Mouse (Mus musculus): Measurements from ENCODE around the gene Eif6. TPM values are rescaled to one million over a fixed set of nuclear protein-coding genes. Genes with fewer than 3 reads are reported as not detected.

The Eif6 gene
- polyA plus RNA-seq, 1 experiment from 2014 or later, result 141 TPM

- no peak overlapping the region for H3K4me3 ChIP-seq (ENCODE audit: low read depth, low read length)
- no peak overlapping the region for H3K9ac ChIP-seq (replicated peaks; ENCODE audit: low read depth)
- peak; percentile 36; the same call in 1 of the 2 replicates for ATAC-seq
- no peaks in the 10 kb centered on the region for H3K4me1 ChIP-seq (ENCODE audit: insufficient read depth, low read depth, low read length)
- peak; percentile 73 for DNase-seq (ENCODE audit: low spot score)
- no peaks in the 10 kb centered on the region for H3K9me3 ChIP-seq (ENCODE audit: low read length)
- H3K27ac ChIP-seq (ENCODE audit: low read length), result no peak overlapping the region
- no peak overlapping the region for H3K4me2 ChIP-seq (replicated peaks; ENCODE audit: low read depth, low read length)
- TF ChIP-seq EP300 (IDR thresholded peaks at IDR 0.05) (no peak), CTCF (IDR thresholded peaks at IDR 0.05) (peak; percentile 87)
- H3K27me3 ChIP-seq (replicated peaks; ENCODE audit: insufficient read depth, low read length), result no peaks in the 10 kb centered on the region
- H3K36me3 ChIP-seq (ENCODE audit: insufficient read depth, low read length), result no peaks in the 10 kb centered on the region
- 34% methylated on average over 16 of the region's 16 CpGs for WGBS
Measured at GRCm38 (mm10) chr2:155811821-155812396, 14.8 kb downstream of the Eif6 start.

- Histone ChIP-seq H3K9ac (replicated peaks; ENCODE audit: low read depth) (no peak overlapping the region), H3K4me1 (ENCODE audit: insufficient read depth, low read depth, low read length) (no peaks in the 10 kb centered on the region), H3K36me3 (ENCODE audit: insufficient read depth, low read length) (no peaks in the 10 kb centered on the region), H3K4me3 (ENCODE audit: low read depth, low read length) (no peak overlapping the region), H3K9me3 (ENCODE audit: low read length) (no peaks in the 10 kb centered on the region), H3K4me2 (replicated peaks; ENCODE audit: low read depth, low read length) (no peak overlapping the region), H3K27ac (ENCODE audit: low read length) (no peak overlapping the region), H3K27me3 (replicated peaks; ENCODE audit: insufficient read depth, low read length) (no peaks in the 10 kb centered on the region)
- WGBS, result 72% methylated on average over 4 of the region's 4 CpGs
- TF ChIP-seq CTCF (IDR thresholded peaks at IDR 0.05), result no peak
- TF ChIP-seq EP300 (IDR thresholded peaks at IDR 0.05), result no peak
- DNase-seq (ENCODE audit: low spot score) (no peak), ATAC-seq (no peak)
Measured at GRCm38 (mm10) chr2:155809620-155810019, 17.1 kb downstream of the Eif6 start.

GRCm38 (mm10) chr2:155807408-155807807 lies 19.3 kb downstream of the Eif6 start:
- Histone ChIP-seq H3K4me1 (ENCODE audit: insufficient read depth, low read depth, low read length) (no peaks in the 10 kb centered on the region), H3K36me3 (ENCODE audit: insufficient read depth, low read length) (no peaks in the 10 kb centered on the region), H3K9me3 (ENCODE audit: low read length) (no peaks in the 10 kb centered on the region), H3K27me3 (replicated peaks; ENCODE audit: insufficient read depth, low read length) (no peaks in the 10 kb centered on the region), H3K27ac (ENCODE audit: low read length) (no peak overlapping the region), H3K4me2 (replicated peaks; ENCODE audit: low read depth, low read length) (no peak overlapping the region), H3K9ac (replicated peaks; ENCODE audit: low read depth) (no peak overlapping the region), H3K4me3 (ENCODE audit: low read depth, low read length) (no peak overlapping the region)
- 56% methylated on average over 4 of the region's 4 CpGs for WGBS
- TF ChIP-seq CTCF (IDR thresholded peaks at IDR 0.05) (no peak), EP300 (IDR thresholded peaks at IDR 0.05) (no peak)
- DNase-seq (ENCODE audit: low spot score) (no peak), ATAC-seq (no peak)

- WGBS, result 44% methylated on average over 5 of the region's 5 CpGs
- ATAC-seq, result peak; percentile 70
- no peaks in the 10 kb centered on the region for H3K27me3 ChIP-seq (replicated peaks; ENCODE audit: insufficient read depth, low read length)
Measured at GRCm38 (mm10) chr2:155806548-155806947, 20.2 kb downstream of the Eif6 start.

GRCm38 (mm10) chr2:155805925-155806255 lies 20.8 kb downstream of the Eif6 start:
- no peak for ATAC-seq
- DNase-seq (ENCODE audit: low spot score), result no peak
- H3K4me3 ChIP-seq (ENCODE audit: low read depth, low read length), result no peak overlapping the region
- H3K27me3 ChIP-seq (replicated peaks; ENCODE audit: insufficient read depth, low read length), result no peaks in the 10 kb centered on the region
- H3K9me3 ChIP-seq (ENCODE audit: low read length), result no peaks in the 10 kb centered on the region
- no peak overlapping the region for H3K9ac ChIP-seq (replicated peaks; ENCODE audit: low read depth)
- no peak overlapping the region for H3K4me2 ChIP-seq (replicated peaks; ENCODE audit: low read depth, low read length)
- TF ChIP-seq CTCF (IDR thresholded peaks at IDR 0.05), result no peak
- TF ChIP-seq EP300 (IDR thresholded peaks at IDR 0.05), result no peak
- 77% methylated on average over 6 of the region's 6 CpGs for WGBS
- H3K27ac ChIP-seq (ENCODE audit: low read length), result no peak overlapping the region
- no peaks in the 10 kb centered on the region for H3K4me1 ChIP-seq (ENCODE audit: insufficient read depth, low read depth, low read length)
- no peaks in the 10 kb centered on the region for H3K36me3 ChIP-seq (ENCODE audit: insufficient read depth, low read length)

More at GRCm38 (mm10) chr2:155806548-155806947, 20.2 kb downstream of the Eif6 start:
- Histone ChIP-seq H3K27ac (ENCODE audit: low read length) (no peak overlapping the region), H3K4me3 (ENCODE audit: low read depth, low read length) (no peak overlapping the region), H3K4me1 (ENCODE audit: insufficient read depth, low read depth, low read length) (no peaks in the 10 kb centered on the region), H3K9me3 (ENCODE audit: low read length) (no peaks in the 10 kb centered on the region), H3K4me2 (replicated peaks; ENCODE audit: low read depth, low read length) (no peak overlapping the region), H3K9ac (replicated peaks; ENCODE audit: low read depth) (no peak overlapping the region), H3K36me3 (ENCODE audit: insufficient read depth, low read length) (no peaks in the 10 kb centered on the region)
- peak; percentile 18 for DNase-seq (ENCODE audit: low spot score)
- TF ChIP-seq CTCF (IDR thresholded peaks at IDR 0.05) (no peak), EP300 (IDR thresholded peaks at IDR 0.05) (peak; percentile 79)

- DNase-seq (ENCODE audit: low spot score) (no peak), ATAC-seq (no peak)
- 27% methylated on average over 6 of the region's 6 CpGs for WGBS
- no peak overlapping the region for H3K27ac ChIP-seq (ENCODE audit: low read length)
- no peak overlapping the region for H3K4me3 ChIP-seq (ENCODE audit: low read depth, low read length)
- no peaks in the 10 kb centered on the region for H3K27me3 ChIP-seq (replicated peaks; ENCODE audit: insufficient read depth, low read length)
- no peaks in the 10 kb centered on the region for H3K4me1 ChIP-seq (ENCODE audit: insufficient read depth, low read depth, low read length)
- H3K36me3 ChIP-seq (ENCODE audit: insufficient read depth, low read length), result no peaks in the 10 kb centered on the region
- TF ChIP-seq EP300 (IDR thresholded peaks at IDR 0.05) (no peak), CTCF (IDR thresholded peaks at IDR 0.05) (no peak)
- no peak overlapping the region for H3K9ac ChIP-seq (replicated peaks; ENCODE audit: low read depth)
- no peaks in the 10 kb centered on the region for H3K9me3 ChIP-seq (ENCODE audit: low read length)
- no peak overlapping the region for H3K4me2 ChIP-seq (replicated peaks; ENCODE audit: low read depth, low read length)
Measured at GRCm38 (mm10) chr2:155805231-155805924, 21.3 kb downstream of the Eif6 start.

All from lung, postnatal 0 days (tissue).